ENCODE assay signal across 16 mouse cellular contexts in the genomic region with DNA sequence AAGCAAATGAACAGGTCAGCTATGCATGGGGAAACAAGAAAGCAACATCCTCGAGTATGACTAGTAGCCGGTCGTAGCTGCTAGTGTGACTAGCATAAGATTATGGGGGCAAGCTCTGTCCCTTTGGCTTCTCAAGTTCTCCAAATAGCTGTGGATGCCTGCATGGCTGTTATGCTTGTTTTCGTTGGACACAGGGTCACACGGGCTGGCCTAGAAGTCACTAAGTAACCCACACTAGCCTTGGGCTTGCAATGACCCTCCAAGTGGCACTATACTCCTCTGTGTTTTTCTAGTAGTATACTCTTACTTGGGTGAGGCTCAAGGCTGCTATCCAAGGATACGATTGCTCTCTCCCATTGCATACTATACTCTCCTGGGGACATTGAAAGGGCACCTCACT. TPM values are rescaled to one million over a fixed set of nuclear protein-coding genes. Genes with fewer than 3 reads are reported as not detected.
"Had no signal": no experiment of that assay in that cellular context is flagged by ENCODE, and none has a peak within 500 bp of the region (broad histone marks: within the 10 kb centered on the region; RNA-seq: fewer than 3 reads in every experiment).

No protein-coding gene starts in this region.

- H3K9me3 ChIP-seq: intestine, embryonic 15.5 days; limb, embryonic 12.5 days; limb, embryonic 15.5 days had no signal

- H3K4me3 ChIP-seq: intestine, embryonic 15.5 days; limb, embryonic 15.5 days had no signal

- DNase-seq: left cerebral cortex, postnatal 4 days; thymus, adult 18-20 months had no signal

- ATAC-seq: hindbrain, embryonic 16.5 days; intestine, embryonic 15.5 days; lung, postnatal 0 days had no signal

- H3K4me2 ChIP-seq: intestine, embryonic 15.5 days; liver, embryonic 11.5 days had no signal

- H3K36me3 ChIP-seq: intestine, embryonic 15.5 days; limb, embryonic 12.5 days; limb, embryonic 15.5 days had no signal

- H3K27ac ChIP-seq: intestine, embryonic 15.5 days; limb, embryonic 12.5 days; limb, embryonic 15.5 days; liver, embryonic 14.5 days; macrophage had no signal

- H3K9ac ChIP-seq: intestine, embryonic 15.5 days; limb, embryonic 12.5 days; limb, embryonic 15.5 days; liver, embryonic 14.5 days; liver, postnatal 0 days; lung, embryonic 14.5 days had no signal

RNA-seq across cellular contexts. Expression of a gene that starts 2.7 kb away (rescaled TPM):
- polyA plus RNA-seq: liver, postnatal 0 days; macrophage had no signal

RNA-seq across cellular contexts. Expression of a gene that starts 56.0 kb away (rescaled TPM):
- total RNA-seq: left cerebral cortex, postnatal 14 days; megakaryocyte, adult 5-6 weeks had no signal
- polyA plus RNA-seq: limb, embryonic 12.5 days; macrophage; midbrain, embryonic 14.5 days; neural tube, embryonic 14.5 days had no signal
